Mouse (Mus musculus) MEL (cell line): ENCODE measurements around the gene Gm49396.
A peak's percentile ranks its signal among the peaks of the same experiment; 100 is the strongest.

Experiments used
- BHLHE40 ChIP-seq: IDR thresholded peaks from 2 replicates; pipeline ENCODE4 v1.6.1; 2012; ENCODE audit warnings: low read depth, mild to moderate bottlenecking, inconsistent platforms, low read length, improper control_type of control experiment, borderline replicate concordance
- CTCF ChIP-seq, 3 experiments: IDR thresholded peaks in 2 of 3; conservative IDR thresholded peaks in 1 of 3; 2 replicates each; pipeline ENCODE4 v1.5.1; 2011 to 2012; ENCODE audit warnings: low read length in 3 of 3, low read depth in 2 of 3, mild to moderate bottlenecking in 2 of 3, improper control_type of control experiment in 1 of 3, inconsistent platforms in 1 of 3, mixed read lengths in 1 of 3, moderate library complexity in 1 of 3; ENCODE audit not compliant: control insufficient read depth in 1 of 3, insufficient read depth in 1 of 3, poor library complexity in 1 of 3, severe bottlenecking in 1 of 3
- E2F4 ChIP-seq: IDR thresholded peaks from 2 replicates; pipeline ENCODE4 v1.6.1; 2011; ENCODE audit warnings: low read depth, low read length, improper control_type of control experiment, borderline replicate concordance
- ETS1 ChIP-seq: IDR thresholded peaks from 2 replicates; pipeline ENCODE4 v1.6.1; 2012; ENCODE audit warnings: low read depth, mild to moderate bottlenecking, inconsistent platforms, low read length, improper control_type of control experiment, moderate library complexity
- MAFK ChIP-seq: IDR thresholded peaks from 2 replicates; pipeline ENCODE4 v1.6.1; 2011; ENCODE audit warnings: low read depth, mild to moderate bottlenecking, low read length, improper control_type of control experiment, borderline replicate concordance
- MAZ ChIP-seq: IDR thresholded peaks from 2 replicates; pipeline ENCODE4 v1.6.1; 2012; ENCODE audit warnings: low read depth, mild to moderate bottlenecking, inconsistent platforms, low read length, improper control_type of control experiment
- NELFE ChIP-seq: IDR thresholded peaks from 2 replicates; pipeline ENCODE4 v1.6.1; 2011; ENCODE audit warnings: low read depth, low read length, improper control_type of control experiment
- POLR2A ChIP-seq, 2 experiments: IDR thresholded peaks; 2 replicates each; pipeline ENCODE4 v1.6.1; 2011 to 2012; ENCODE audit warnings: low read length in 2 of 2, mild to moderate bottlenecking in 2 of 2, control low read depth in 1 of 2, improper control_type of control experiment in 1 of 2, low read depth in 1 of 2, moderate library complexity in 1 of 2; ENCODE audit not compliant: control insufficient read depth in 1 of 2, insufficient read depth in 1 of 2, poor library complexity in 1 of 2
- ZC3H11A ChIP-seq: IDR thresholded peaks from 2 replicates; pipeline ENCODE4 v1.6.1; 2012; ENCODE audit warnings: low read depth, mild to moderate bottlenecking, inconsistent platforms, low read length, improper control_type of control experiment

- TF ChIP-seq BHLHE40 = no peak
- TF ChIP-seq POLR2A (IDR thresholded peaks at IDR 0.05; ENCODE audit: control insufficient read depth in 1 of 2, insufficient read depth in 1 of 2, low read depth in 1 of 2, low read length in 2 of 2, poor library complexity in 1 of 2) = no peak
- TF ChIP-seq CTCF (IDR thresholded peaks at IDR 0.05 in 2 of 3, conservative IDR thresholded peaks at IDR 0.05 in 1 of 3; ENCODE audit: control insufficient read depth in 1 of 3, insufficient read depth in 1 of 3, low read depth in 2 of 3, low read length in 3 of 3, poor library complexity in 1 of 3, severe bottlenecking in 1 of 3) = no peak
- no peak for TF ChIP-seq MAFK
- TF ChIP-seq ZC3H11A = no peak
- no peak for TF ChIP-seq E2F4
- no peak for TF ChIP-seq MAZ
- 0 out of 2 replicates have a peak, but pooled peaks have one; percentile 5 for TF ChIP-seq ETS1
- TF ChIP-seq NELFE = no peak
These were observed 31.4 kb downstream of the Gm49396 start for GRCm38 (mm10) chr7:30594510-30595024.
